Mouse (Mus musculus) mouse embryonic stem cell (cell line): ENCODE measurements around the gene Pfkfb3.

ENCODE experiments used
- in situ Hi-C, 2 experiments: fragments of 300-500 bp; cut with MboI; formaldehyde crosslinking; loops; 1 replicate in 1 of 2; 3 replicates in 1 of 2; pipeline ENCODE4 v1.14.3; 2019 to 2020; ENCODE audit warnings: low sequenced_read_pairs in 2 of 2, low pct_unique_long_range_greater_than_20kb in 1 of 2, mixed read lengths in 1 of 2; ENCODE audit not compliant: unreplicated experiment in 1 of 2

Gene Pfkfb3

GRCm38 (mm10) chr2:11520786-11521185 lies 33.1 kb downstream of the Pfkfb3 start:
- in situ Hi-C loops, result loop anchor here in 1 of 2 experiments (25.0 kb wide), 1 partner anchor 183 kb away; no protein-coding TSS in a partner anchor

GRCm38 (mm10) chr2:11515828-11516227 lies 38.0 kb downstream of the Pfkfb3 start:
- in situ Hi-C loops, result loop anchor here in 1 of 2 experiments (25.0 kb wide), 1 partner anchor 179 kb away; no protein-coding TSS in a partner anchor

GRCm38 (mm10) chr2:11513057-11513967 lies 40.6 kb downstream of the Pfkfb3 start:
- in situ Hi-C loops, result loop anchor here in 1 of 2 experiments (25.0 kb wide), 1 partner anchor 176 kb away; no protein-coding TSS in a partner anchor

- in situ Hi-C loops, result loop anchor here in 1 of 2 experiments (25.0 kb wide), 1 partner anchor 175 kb away; no protein-coding TSS in a partner anchor
Observed at GRCm38 (mm10) chr2:11512127-11512526, 41.8 kb downstream of the Pfkfb3 start.

GRCm38 (mm10) chr2:11503736-11504135 lies 50.1 kb downstream of the Pfkfb3 start:
- in situ Hi-C loops, result loop anchor here in 1 of 2 experiments (25.0 kb wide), 1 partner anchor 166 kb away; no protein-coding TSS in a partner anchor

- in situ Hi-C loops, result loop anchor here in 1 of 2 experiments (25.0 kb wide), 1 partner anchor 166 kb away; no protein-coding TSS in a partner anchor
Observed at GRCm38 (mm10) chr2:11502901-11503431, 50.9 kb downstream of the Pfkfb3 start.

GRCm38 (mm10) chr2:11502255-11502765 lies 51.6 kb downstream of the Pfkfb3 start:
- in situ Hi-C loops, result loop anchor here in 1 of 2 experiments (25.0 kb wide), 1 partner anchor 165 kb away; no protein-coding TSS in a partner anchor

GRCm38 (mm10) chr2:11501301-11502254 lies 52.3 kb downstream of the Pfkfb3 start:
- in situ Hi-C loops, result loop anchor here in 1 of 2 experiments (25.0 kb wide), 1 partner anchor 164 kb away; no protein-coding TSS in a partner anchor

GRCm38 (mm10) chr2:11500666-11501065 lies 53.2 kb downstream of the Pfkfb3 start:
- in situ Hi-C loops, result loop anchor here in 1 of 2 experiments (25.0 kb wide), 1 partner anchor 163 kb away; no protein-coding TSS in a partner anchor

- in situ Hi-C loops, result no loop called here
Observed at GRCm38 (mm10) chr2:11496601-11497031, 57.3 kb downstream of the Pfkfb3 start.

GRCm38 (mm10) chr2:11494841-11495255 lies 59.0 kb downstream of the Pfkfb3 start:
- in situ Hi-C loops, result no loop called here

GRCm38 (mm10) chr2:11492855-11493254 lies 61.0 kb downstream of the Pfkfb3 start:
- in situ Hi-C loops, result no loop called here

GRCm38 (mm10) chr2:11491471-11491870 lies 62.4 kb downstream of the Pfkfb3 start:
- in situ Hi-C loops, result no loop called here

- in situ Hi-C loops, result no loop called here
Observed at GRCm38 (mm10) chr2:11490554-11490953, 63.3 kb downstream of the Pfkfb3 start.

GRCm38 (mm10) chr2:11483226-11483625 lies 70.7 kb downstream of the Pfkfb3 start:
- in situ Hi-C loops, result no loop called here

GRCm38 (mm10) chr2:11482364-11482763 lies 71.5 kb downstream of the Pfkfb3 start:
- in situ Hi-C loops, result no loop called here

GRCm38 (mm10) chr2:11478960-11479359 lies 74.9 kb downstream of the Pfkfb3 start:
- in situ Hi-C loops, result no loop called here

GRCm38 (mm10) chr2:11475316-11475715 lies 78.6 kb downstream of the Pfkfb3 start:
- in situ Hi-C loops, result no loop called here
